Mouse (Mus musculus) forelimb bud, embryonic 11.5 days (tissue): Measurements from ENCODE around the gene Runx2.
A peak's percentile ranks its signal among the peaks of the same experiment; 100 is the strongest.

Experiments used
- DNase-seq: peaks from one replicate; pipeline ENCODE4 v3.0.0-alpha.2; 2012; ENCODE audit warnings: low read depth, low spot score

Gene Runx2

GRCm38 (mm10) chr17:44814508-44815175 is at the start of gene Runx2:
Gene Runx2, minus strand, starts transcription at chr17:44814797.
- DNase-seq = no peak

DNA sequence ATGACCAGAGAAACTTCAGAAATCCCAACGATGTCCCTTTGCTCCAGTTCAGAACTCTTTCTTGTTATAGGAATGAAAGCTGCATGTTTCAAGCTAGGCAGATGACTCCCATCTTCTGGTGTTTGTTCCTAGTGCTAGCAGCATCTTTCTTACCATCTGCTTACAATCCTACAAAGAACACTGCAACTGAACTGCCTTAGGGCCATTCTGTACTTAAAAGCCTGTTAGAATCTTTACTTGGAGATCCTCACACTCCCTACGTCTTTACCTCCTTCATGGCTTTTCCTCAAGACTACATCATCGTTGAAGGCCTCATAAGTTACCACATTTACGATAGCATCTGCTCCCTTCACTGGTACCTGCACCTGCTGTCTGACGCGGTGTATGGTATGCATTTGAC is 48.6 kb upstream of the Runx2 start:
- DNase-seq = no peak

DNA sequence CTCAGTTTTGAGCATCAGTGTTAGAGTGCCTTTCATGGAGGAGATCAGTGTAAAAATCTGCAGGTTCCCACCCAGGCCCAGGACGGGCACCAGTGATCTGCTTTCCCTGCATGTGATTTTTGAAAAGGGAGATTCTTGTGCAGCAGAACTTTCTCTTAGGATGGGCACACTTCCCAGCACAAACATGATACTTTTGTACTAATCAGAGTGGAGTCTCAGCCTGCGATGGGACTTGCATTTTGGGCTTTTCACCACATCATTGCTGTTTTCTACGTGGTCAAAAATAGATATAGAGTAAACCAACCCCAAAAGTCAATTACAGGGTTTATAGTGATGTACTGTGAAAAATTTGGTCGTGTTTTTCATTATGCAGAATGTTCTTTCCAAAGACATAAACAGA is 27.6 kb upstream of the Runx2 start:
- no peak for DNase-seq

DNA sequence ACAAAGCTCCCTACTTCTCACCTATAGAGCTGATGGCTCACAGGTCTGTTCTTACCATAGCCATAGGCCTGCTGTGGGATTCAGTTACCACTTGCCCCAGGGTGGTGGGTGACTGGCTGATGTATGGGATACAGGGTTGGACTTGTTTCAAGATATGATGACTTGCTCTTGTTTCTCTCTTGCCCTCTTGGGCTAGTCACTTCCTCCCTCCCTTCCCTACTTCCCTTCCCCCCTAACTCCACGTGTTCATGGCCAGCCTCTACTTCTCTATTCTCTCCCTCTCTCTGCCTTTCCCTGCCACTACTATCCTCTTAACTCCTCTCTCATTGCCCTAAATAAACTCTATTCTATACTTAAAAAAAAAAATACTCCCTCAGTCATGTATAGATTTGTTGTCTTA is 16.6 kb upstream of the Runx2 start:
- DNase-seq = no peak

- no peak for DNase-seq
These were observed 15.0 kb upstream of the Runx2 start for GRCm38 (mm10) chr17:44829587-44829986.

- DNase-seq = no peak
These were observed 13.4 kb upstream of the Runx2 start for GRCm38 (mm10) chr17:44827964-44828363.

DNA sequence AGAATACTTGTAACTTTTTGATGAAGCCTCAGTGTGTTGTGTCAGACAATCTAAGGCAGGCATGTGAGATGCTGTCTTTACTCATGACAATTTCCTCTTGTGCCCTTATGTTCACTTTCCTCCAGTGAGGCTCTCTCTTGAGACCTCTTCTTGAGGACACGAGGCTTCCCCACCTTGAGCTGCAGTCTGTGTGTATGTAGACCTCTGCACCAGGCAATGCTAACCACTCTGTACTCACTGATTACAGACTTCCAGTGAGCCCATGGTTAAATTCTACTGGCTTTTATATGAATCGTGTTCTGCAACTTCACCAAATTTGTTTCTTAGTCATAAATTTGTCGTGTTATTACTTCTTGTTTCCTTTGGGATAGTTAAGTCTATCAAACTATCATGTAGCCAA is 12.5 kb upstream of the Runx2 start:
- DNase-seq = no peak

DNA sequence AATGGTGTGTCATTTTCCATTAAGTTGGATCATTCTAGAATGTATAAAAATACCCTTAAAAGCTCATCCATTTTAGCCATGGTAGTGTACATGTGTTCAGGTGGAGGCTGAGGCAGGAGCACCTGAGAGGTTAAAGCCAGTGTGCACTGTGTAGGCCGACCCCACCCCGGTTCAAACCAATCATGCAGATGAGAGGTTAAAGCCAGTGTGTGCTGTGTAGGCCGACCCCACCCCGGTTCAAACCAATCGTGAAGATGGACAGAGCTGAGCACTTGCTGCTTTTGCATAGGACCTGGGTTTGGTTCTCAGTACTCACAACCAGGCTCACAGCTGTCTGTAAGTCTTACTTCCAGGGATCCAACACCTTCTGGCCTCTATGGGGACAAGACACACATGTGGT is 7.3 kb upstream of the Runx2 start:
- no peak for DNase-seq

DNA sequence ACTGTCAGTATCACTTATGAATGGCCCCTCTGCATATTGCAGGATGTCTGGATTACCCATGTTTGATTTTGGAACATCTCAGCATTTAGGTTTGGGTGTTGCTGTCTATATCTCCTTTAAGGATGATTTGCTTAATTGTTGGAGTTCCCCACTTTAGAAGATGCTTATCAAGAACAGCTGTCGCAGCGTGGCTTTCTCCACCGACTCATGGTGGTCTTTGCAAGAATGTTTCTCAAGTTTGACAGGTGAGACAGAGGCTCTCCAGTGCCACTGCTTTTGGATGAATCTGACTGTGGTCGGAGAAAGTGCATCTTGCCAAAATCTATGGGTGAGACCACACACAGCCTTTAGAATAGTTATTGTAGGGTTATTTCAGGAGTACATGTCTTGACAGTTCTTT is 5.2 kb upstream of the Runx2 start:
- no peak for DNase-seq

- DNase-seq = no peak
These were observed 4.2 kb upstream of the Runx2 start for GRCm38 (mm10) chr17:44818825-44819224.

DNA sequence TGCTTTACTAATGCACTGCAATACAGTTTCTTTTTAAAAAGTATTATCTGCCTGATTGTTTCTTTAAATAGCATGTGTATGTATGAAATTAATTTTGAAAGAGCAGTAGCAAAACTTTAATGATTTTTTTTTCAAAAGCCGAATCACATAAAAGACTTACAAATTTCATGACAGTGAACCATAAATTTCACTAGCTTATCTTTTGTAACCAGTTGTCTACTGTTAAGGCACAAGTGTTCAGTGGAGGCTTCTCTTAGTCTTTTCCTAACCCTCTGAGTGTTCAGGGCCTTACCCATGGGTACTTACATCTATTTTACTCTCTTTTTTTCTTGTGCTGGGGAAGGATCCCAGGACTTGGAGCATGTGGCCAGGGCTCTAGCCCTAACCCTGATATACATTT is 7.6 kb downstream of the Runx2 start:
- DNase-seq = no peak

DNA sequence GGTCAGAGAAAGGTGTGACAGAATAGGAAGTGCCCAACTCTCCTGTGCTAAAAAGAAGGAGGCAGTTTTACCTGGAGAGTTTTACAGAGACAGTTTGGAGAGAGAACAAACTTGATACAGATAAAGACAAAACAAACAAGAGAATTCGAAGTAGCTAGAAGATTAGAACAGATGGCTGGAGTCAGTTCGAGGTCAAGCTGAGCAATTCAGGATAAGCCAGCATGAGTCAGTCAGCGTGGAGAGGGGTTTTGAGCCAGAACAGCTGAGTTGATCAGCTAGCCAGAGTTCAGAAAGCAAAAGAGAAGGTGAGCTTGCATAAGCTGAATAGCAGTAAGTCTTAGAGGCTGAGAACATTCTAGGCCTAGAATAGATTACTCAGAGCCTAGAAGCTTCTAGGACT is 17.3 kb downstream of the Runx2 start:
- no peak for DNase-seq

GRCm38 (mm10) chr17:44792218-44792917 is 22.2 kb downstream of the Runx2 start:
- no peak for DNase-seq

DNA sequence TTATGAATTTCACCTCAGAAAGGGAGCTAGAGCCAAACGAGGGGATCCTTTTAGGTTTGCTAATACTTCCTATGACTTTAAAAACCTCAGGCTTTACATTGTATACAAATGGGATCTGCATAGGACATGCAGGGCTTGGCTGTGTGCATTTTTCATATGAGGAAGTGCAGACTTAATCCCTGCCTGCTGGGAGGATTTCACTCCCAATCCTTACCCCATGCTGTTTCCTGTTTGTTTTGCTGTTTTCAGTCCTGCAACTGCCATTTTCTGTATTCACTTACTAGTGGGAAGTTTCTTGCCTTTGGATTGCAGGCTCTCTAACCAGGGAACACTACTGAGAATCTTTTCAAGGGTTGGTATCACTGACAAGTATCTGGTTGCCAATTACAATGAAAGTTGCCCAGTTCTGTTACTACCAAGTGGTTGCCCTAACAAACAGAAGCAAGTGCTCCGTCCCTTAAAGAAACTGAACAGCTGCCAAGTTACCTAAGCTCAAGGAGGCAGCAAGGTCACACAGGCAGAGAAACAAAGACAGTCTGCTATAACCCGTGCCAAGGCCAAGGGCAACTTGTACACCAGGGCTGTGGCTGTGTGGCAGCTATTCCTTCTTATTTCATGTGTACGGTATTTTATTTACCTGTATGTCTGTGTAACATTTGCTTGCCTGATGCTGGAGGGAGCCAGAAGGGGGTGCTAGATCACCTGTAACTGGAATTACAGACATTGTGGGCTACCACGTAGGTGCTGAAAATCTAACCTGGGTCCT is 25.4 kb downstream of the Runx2 start:
- no peak for DNase-seq

GRCm38 (mm10) chr17:44783143-44783542 is 31.5 kb downstream of the Runx2 start:
- DNase-seq = no peak

DNA sequence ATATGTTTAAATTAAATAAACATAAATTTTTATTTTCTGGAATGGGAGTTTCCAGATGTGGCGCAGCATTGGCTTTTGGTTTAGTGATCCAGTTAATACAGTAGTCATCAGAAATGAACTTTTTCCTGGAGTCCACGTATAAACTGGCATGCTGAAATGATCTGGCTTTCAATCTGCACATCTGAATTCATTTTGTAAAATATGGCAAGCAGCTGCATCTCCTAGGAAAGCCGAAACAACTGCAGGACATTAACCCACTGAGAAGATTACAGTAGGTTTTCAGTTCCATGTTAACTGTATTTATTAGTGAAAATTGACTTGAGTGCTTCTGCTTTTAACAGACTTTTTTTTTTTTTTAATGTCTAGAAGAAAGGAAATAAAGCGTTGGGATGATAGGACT is 32.2 kb downstream of the Runx2 start:
- no peak for DNase-seq

GRCm38 (mm10) chr17:44780353-44780752 is 34.2 kb downstream of the Runx2 start:
- DNase-seq = no peak

GRCm38 (mm10) chr17:44778141-44778540 is 36.5 kb downstream of the Runx2 start:
- no peak for DNase-seq

DNA sequence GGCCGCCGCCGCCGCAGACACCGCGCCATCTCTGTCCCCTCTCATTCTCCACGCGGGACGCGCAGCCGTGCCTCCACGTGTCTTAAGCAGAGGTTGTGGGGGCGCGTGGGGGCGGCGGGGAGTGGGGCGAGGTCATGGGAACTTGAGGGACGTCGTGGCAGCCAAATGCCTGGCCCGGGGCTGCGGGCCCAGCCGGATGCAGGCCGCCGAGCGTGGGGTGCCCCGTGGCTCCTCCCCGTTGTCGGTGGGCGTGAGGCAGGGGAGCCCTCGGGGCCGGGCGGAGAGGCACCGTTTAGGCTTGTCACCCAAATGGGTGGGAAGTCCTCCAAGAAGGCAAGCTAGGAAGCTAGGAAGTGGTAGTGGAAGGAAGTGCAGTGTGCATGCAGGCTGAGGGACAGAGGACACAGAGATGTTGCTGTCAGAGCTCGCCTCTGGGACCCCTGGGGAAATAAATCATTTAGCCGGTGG is 37.2 kb downstream of the Runx2 start:
- peak; percentile 47 for DNase-seq

DNA sequence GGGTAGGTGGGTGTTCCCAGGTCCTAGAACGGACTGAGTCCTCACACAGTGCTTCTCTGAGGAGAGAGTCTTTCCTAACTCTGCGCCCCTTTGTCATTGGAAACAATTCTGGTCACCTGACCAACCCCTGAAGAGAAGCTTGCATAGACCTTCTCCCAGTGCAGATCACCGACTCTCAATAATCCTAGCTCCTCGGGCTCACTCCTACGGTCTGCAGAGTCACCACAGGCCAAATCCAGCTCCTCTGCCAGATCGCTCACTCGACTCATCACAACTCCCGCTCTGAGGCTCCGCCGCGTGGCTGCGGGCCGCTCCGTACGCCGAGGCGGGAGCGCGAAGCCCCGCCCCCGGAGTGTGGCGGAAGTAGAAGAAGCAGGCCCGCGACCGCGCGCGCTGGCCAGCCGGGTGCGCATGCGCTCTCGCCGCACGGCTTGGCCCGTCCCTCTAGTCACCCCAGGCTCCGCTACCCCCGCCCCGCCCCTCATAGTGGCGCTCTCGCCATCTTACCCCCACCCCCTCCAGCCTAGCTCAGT is 37.8 kb downstream of the Runx2 start, which contains the start of gene Supt3:
Supt3 (plus strand) TSS at position 415 of the 533 bp plus-strand sequence.
- peak; percentile 97 for DNase-seq

- DNase-seq = no peak
These were observed 42.0 kb downstream of the Runx2 start for GRCm38 (mm10) chr17:44772576-44772975.

DNA sequence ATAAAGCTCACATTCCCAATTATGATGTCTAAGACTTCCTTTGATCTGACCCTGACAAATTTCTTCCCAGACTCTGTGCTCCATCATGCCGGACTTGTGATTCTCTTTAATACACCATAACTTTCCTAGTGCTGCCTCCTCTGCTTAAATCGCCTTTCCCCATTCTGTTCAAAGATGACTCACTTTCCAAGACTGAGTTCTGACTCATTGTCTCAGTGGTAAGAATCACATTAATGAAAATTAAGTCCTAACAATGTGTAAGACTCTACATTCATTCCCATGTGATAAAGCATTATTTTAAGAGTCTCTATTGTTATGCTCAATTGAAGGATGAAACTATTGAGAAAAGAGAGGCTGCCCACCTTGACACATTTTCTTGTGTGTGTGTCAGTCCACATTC is 43.7 kb downstream of the Runx2 start:
- no peak for DNase-seq
